Mouse (Mus musculus): ENCODE measurements around the gene Kcp. TPM values are rescaled to one million over a fixed set of nuclear protein-coding genes. Genes with fewer than 3 reads are reported as not detected.
A peak's percentile ranks its signal among the peaks of the same experiment; 100 is the strongest.

Gene Kcp
- total RNA-seq, 2 experiments from 2014 or later = 2.7 to 5.8 TPM

DNA sequence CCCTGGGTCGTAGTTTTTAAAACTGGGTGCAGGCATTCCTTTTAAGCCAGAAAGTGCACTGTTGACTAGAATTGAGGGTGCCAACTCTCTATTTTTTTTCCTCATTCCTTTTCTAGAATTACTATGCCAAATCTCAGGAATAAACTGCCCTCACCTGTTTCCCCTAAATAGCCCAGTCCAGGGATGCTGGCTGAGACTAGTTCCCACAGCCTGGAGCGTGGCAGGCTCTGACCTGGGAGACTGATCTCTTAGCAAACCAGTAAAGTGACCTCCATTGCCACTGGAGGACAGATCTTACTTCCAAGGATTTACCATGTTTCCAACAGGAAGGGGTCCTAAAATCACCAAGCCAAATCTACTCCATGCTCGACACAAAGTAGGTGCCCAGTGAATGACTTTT is 38.9 kb downstream of the Kcp start:
- no peak for DNase-seq
- intact Hi-C loops (cut with DNase I) = no loop called here

DNA sequence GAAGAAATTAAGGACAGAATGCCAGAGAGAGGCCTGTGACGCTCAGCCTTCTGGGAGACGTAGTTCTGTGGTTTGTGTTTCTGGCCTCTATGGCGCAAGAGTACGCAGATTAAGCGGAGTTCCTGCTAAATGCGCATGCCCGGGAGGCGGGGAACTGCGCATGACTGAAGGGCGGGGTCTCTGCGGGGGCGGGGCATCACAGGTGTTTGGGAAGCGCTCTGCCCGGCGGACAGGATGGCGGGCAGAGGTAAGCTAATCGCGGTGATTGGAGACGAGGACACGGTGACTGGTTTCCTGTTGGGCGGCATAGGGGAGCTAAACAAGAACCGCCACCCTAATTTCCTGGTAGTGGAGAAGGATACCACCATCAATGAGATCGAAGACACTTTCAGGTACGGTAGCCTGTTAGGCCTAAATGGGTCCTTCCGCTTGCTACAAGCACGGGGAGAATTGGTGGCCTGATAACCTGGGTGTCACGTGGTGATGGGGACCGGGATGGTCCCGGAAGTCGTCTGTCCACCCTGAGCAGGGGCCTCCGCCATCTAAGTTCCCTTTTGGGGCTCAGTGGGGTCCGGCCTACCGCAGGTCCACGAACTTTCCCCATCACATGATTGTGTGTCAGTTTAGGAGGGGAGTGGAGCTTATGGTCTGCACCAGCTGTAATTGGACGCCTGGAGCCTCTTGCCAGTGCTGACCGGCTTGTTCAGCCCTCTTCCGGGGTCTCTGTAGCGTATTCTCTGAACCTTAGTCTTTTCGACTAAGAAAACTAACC is 40.0 kb downstream of the Kcp start, which contains the start of gene Atp6v1f:
Atp6v1f (plus strand) TSS at position 136 of the 772 bp plus-strand sequence.
- peak; percentile 88 for DNase-seq
- intact Hi-C loops (cut with DNase I) = no loop called here

DNA sequence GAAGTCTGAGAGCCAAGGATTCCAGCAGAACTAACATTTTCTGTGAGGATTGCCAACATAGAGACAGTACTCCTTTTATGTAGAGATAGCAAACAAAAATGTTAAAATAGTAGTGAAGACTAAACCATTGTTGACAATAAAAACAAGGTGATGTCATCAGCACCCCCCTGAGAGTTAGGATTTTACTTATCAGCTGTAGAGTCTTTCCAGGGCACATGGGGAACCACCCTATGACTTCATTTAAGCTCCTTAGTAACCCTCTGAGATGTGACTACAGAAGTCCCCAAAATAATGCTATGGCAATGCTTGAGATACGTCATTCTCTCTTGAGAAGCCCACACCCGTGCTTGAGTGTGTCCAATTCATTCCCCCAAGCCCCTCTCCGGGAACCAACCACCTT is 44.4 kb downstream of the Kcp start:
- no peak for DNase-seq
- intact Hi-C loops (cut with DNase I) = loop anchor here (2.0 kb wide), 1 partner anchor 23 kb away; no protein-coding TSS in a partner anchor

DNA sequence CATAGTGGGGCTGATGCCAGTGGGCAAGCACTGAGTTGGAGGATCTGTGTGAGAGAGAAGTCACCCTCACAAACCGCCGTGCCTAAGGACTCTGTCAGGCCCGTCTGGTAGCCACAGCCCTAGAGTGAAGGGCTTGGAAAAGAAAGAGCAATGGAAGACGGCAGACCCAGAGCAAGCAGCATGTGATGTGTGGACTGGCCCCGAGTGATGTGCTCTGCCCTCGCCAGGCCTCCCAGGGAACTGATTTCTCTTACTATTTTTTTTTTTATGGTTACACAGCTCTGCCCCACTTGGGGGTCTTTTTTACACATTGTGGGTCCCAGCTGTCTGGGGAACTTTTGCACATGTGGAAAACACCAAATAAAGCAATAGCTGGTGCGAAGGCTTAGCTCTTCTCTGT is 46.2 kb downstream of the Kcp start:
- intact Hi-C loops (cut with DNase I) = no loop called here
- no peak for DNase-seq

DNA sequence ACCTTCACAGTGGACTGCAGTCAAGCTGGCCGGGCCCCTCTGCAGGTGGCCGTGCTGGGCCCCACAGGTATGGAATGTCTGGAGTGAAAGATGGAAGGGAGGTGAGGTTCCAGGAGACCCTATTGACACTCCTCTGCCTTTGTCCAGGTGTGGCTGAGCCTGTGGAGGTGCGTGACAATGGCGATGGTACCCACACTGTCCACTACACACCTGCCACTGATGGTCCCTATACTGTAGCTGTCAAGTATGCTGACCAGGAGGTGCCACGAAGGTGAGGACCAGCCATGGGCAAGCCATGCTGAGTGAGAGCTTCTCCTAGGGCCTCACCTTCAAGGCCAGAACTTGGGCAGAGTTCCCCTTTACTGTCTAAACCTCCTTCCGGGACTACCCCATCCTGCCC is 57.1 kb downstream of the Kcp start:
- intact Hi-C loops (cut with DNase I) = no loop called here
- DNase-seq = no peak

DNA sequence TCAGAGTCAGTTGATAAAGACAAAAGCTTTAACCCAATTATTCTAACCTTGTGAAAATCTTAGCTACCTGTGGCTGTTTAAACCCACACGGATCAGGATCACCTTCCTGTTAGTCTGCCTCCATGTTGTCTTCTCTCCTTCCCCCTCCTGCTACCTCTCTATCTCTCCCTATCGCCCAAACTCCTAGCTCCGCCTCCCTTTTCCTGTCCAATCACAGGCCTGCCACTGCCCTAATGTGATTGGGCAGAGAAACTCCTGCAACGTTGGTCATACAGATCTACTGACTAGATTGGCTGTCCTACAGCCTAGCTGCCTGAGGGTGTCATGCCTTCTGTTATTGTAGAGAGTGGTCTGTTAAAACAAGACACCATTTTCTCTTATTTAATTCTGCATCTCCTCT is 57.9 kb downstream of the Kcp start:
- intact Hi-C loops (cut with DNase I) = no loop called here
- no peak for DNase-seq

DNA sequence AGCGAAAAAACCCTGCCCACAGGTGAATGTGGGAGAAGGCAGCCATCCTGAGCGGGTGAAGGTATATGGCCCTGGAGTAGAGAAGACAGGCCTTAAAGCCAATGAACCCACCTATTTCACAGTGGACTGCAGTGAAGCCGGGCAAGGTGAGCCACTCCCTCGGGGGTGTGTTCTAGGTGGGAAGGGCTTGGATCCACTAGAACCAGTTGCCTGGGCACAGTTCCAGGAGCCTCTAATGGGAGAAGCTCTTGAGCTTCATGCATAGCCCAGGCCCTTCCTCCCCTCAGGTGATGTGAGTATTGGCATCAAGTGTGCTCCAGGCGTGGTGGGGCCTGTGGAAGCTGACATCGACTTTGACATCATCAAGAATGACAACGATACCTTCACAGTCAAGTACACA is 62.4 kb downstream of the Kcp start:
- DNase-seq = no peak

DNA sequence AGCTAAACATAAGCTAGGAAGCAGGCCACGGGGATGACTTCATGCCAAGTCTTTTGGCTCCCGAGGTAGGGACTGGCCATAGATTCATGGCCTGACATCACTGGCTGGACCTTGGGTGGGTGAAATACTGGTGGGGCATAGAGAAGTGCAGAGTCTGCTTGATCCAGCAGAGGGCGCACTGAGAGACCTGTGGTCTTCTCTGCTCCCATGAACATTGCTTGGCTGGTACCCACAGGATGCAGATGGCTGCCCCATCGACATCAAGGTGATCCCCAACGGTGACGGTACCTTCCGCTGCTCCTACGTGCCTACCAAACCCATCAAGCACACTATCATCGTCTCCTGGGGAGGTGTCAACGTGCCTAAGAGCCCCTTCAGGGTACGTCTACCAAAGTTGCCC is 63.0 kb downstream of the Kcp start:
- intact Hi-C loops (cut with DNase I) = no loop called here
- peak; percentile 37 to 50 for DNase-seq

More for the DNA sequence above, 62.4 kb downstream of the Kcp start:
- intact Hi-C loops (cut with DNase I) = no loop called here

DNA sequence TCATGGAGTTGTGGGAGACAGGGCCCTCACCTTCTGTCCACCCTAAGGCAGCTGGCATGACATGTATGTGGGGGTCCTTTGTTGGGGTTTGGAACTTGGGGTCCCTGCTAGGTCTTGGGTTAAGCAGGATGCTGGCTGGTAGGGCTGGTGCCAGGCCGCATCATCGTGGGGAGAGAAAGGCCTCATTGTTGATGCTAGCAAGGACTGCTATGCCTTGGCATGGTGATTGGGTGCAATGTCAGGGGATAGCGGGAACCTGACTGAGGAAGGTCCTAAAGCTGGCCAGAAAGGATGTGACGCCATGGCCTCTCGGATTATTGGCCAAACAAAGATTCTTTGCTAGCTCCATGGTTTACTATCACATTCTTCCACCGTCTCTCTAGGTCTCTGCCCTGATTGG is 68.0 kb downstream of the Kcp start:
- DNase-seq = no peak
- intact Hi-C loops (cut with DNase I) = loop anchor here (2.0 to 5.0 kb wide), 2 partner anchors 23 to 77 kb away; no protein-coding TSS in a partner anchor

DNA sequence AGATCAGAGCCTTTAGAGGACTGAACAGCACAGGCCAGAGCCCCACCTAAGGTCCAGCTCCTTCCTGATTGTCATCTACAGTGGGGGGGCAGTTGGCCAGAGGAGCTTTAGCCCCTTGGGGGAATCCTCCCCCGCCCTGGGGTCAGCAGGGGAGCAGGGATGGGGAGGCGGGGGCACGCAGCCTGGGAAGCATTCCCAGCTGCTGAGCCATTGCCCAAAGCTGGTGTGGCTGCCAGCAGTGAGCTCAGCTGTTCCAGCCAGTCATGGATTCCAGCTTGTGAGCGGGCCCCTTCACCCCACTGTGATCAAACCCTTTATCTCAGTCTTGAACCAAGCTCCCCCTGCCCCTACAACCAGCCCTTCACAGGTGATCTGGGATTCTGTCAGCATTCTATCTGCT is 68.5 kb downstream of the Kcp start:
- DNase-seq = peak; percentile 35 to 56
- intact Hi-C loops (cut with DNase I) = loop anchor here (5.0 kb wide), 1 partner anchor 77 kb away; no protein-coding TSS in a partner anchor

DNA sequence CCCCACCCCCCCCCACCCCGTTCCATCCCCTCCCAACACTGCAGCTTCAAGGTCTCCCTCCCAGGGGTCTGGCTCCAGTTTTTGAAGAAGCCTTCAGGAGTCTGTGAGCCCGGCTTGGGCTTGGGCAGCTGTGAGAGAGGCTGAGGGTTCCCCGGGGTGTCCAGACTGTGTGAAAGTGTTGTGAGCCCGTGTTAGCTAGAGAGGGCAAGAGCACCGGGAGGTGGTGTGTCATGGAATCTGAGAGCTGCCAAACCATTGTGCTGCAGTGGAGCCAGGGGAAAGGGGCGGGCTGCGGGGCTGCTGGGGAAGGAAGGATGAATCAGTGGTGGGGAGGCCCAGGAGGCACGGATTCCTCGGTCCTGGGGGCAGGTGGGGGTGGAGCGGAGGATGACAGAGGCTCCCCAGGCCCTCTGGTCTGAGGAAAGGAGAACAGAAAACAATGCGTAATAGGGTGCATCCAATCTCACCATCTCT is 71.3 kb downstream of the Kcp start:
- peak; percentile 66 to 71 for DNase-seq
- intact Hi-C loops (cut with DNase I) = loop anchor here (5.0 kb wide), 1 partner anchor 74 kb away; no protein-coding TSS in a partner anchor

DNA sequence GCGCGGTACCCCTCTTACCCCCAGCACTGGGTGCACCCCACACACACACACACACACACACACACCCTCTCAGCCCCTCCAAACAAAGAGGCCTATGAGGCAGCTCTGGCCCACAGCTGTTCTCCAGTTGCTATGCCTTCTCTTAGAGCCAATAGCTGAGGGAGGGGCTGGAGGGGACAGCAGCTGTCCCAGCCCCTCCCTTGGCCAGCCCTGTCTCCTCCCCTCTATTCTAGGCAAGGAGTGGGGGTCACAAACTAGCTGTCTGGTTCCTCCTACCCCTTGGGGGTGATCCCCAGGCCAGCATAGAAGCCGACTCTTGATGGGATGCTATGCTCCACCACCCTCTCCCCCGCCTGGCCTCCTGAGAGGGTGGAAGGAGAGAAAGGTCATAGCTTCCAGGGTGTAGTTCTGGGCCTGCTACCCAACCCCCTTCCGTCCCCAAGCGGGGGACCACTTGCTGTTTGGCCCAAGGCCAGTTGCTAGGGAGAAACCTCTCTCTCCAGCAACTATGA is 71.8 kb downstream of the Kcp start:
- peak; percentile 40 to 58 for DNase-seq
- intact Hi-C loops (cut with DNase I) = loop anchor here (5.0 kb wide), 1 partner anchor 74 kb away; no protein-coding TSS in a partner anchor

DNA sequence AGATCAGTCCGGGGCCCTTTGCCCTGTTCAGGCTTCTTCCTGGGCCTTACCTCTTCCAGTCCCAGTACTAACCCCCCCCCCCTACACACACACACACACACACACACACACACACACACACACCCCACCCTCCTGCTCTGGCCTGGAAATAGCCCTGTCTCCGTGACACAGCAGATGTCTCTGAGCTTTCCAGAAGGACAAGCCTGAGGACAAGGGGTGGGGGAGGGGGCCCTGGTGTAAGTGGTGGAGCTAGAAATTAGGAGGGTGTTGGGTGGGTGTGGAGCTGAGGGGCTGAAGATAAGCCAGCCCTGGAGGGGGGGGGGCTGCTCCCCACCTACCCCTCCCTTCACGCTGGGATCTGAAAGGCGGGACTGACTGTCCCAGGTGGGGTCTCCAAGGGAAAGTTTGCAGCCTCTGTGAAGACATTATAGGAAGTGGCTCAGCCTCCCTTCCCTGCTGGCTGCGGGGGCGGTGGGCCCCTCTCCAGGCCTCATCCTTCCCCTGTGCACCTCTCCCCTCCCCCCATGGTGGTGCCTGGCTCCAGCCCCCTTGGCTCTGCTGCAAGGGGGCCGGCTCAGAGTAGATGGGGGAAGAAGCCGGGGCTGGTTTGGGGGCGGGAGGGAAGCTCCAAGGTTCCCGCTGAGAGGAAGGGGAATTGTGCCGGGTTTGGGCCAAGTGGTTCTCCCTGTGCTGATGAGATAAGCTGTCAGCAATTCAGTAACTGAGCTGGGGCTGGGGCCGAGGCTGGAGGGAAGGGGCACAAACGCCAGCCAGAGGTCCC is 72.7 kb downstream of the Kcp start:
- peak; percentile 43 to 58 for DNase-seq
- intact Hi-C loops (cut with DNase I) = loop anchor here (5.0 kb wide), 2 partner anchors 73 to 88 kb away; partner anchors contain the start of gene Calu

DNA sequence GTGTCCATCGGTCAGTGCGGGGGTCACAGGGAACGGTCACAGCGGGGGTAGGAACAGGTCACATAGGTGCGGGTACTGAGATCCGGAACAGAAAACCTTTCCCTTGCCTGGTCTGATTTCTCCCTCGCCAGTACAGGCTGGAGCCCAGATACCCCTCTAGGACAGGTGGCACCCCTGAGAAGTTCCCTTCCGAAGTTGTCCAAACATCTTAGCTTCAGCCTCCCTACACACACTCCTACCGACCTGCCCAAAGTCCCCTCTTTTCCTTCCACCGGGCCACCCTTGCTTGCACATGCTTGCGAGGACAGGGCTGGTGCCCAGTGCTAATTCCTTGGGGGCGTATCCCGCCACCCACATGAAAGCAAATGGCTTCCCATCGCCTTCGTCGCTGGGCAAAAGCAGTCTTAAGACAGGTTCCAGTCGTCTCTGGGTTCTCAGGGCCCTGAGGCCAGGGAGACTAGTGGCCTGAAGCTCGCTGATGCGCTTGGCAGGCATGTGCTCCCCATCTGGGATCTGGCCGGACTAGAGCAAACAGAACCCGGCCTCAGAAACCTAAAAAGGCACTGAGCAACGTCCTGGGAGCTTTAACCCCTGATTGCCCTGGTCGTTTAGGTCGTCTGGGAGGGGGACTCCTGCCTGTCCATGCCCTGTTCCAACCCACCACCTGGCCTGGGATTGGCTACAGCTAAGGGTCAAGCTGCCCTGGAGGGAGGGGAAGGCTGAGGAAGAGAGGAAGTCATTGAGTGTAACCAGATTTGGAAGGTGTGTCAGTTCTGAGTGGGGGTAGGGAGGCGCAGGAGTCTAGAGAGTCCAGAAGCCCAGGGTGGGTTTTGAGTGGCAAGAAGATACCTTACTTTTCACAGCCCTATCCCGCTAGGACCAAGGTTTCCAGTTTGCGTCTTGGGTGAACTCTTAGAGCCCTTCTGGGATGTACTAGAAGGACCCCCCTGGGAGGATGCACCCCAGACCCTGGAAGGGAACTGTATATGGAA is 73.7 kb downstream of the Kcp start:
- intact Hi-C loops (cut with DNase I) = loop anchor here (5.0 kb wide), 1 partner anchor 87 kb away; the partner anchor contains the start of gene Calu
- DNase-seq = peak; percentile 59 to 75

DNA sequence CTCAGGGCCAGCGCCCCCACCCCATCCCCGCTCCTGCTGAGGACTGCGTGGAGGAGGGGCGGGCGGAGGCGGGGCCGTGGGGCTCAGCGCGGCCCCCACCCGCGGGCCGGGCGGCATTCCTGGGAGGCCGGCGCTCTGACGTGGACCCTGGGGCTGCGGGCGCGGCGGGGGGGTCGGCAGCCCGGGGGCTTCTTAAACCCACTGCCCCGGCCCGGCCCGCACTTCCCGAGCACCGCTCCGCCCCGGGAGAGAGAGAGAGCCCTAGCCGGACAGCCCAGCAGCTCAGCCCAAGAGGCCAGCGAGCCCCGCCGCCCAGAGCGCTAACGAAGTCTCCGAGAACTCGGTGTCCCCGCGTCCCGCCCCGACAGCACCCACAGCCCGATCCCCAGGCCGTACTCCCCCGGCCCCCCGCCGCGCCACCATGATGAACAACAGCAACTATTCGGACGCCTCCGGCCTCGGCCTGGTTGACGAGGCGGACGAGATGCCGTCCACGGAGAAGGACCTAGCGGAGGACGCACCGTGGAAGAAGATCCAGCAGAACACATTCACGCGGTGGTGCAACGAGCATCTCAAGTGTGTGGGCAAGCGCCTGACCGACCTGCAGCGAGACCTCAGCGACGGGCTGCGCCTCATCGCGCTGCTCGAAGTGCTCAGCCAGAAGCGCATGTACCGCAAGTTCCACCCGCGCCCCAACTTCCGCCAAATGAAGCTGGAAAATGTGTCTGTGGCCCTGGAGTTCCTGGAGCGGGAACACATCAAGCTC is 74.5 kb downstream of the Kcp start, which contains the start of gene Flnc:
Flnc (plus strand) TSS at position 219 of the 766 bp plus-strand sequence.
- intact Hi-C loops (cut with DNase I) = loop anchor here (5.0 kb wide), 1 partner anchor 86 kb away; the partner anchor contains the start of gene Calu
- peak; percentile 63 to 69 for DNase-seq

DNA sequence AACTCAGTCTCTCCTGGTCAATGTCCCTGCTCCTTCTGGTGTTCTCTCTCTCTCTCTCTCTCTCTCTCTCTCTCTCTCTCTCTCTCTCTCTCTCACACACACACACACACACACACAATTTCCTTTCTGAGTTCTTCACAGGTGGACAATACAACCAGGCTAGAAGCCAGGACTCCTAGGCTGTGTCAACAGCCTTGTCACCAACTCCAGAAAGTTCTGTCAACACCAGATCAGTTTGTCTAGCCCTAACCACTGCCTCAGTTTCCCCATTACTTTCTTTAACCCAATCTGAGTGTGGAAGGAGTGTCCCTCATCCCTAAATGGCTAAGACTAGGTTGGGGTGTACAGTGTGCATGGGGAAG is 75.1 kb downstream of the Kcp start:
- intact Hi-C loops (cut with DNase I) = loop anchor here (5.0 kb wide), 1 partner anchor 85 kb away; the partner anchor contains the start of gene Calu

DNA sequence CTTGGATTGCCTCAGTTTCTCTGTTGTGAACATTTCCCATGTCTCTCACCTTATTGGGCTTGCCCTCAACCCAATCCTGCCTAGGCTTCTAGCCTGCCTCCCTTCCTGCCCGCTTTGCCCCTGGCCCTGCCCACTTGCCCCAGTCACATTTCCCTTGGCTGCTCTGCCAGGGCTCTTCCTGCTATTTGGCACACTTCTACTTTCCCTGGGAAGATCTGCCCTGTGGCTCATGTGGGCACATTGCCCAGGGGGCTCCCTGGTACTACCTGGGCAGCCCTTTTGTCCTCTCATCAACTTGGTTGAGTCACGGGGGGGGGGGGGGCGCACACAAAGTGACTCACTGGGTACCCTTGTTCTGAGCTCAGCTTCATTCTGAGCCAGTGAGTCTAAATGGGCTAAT is 75.6 kb downstream of the Kcp start:
- intact Hi-C loops (cut with DNase I) = loop anchor here (5.0 kb wide), 1 partner anchor 85 kb away; the partner anchor contains the start of gene Calu

More for the DNA sequence above, 75.1 kb downstream of the Kcp start:
- DNase-seq = no peak

DNA sequence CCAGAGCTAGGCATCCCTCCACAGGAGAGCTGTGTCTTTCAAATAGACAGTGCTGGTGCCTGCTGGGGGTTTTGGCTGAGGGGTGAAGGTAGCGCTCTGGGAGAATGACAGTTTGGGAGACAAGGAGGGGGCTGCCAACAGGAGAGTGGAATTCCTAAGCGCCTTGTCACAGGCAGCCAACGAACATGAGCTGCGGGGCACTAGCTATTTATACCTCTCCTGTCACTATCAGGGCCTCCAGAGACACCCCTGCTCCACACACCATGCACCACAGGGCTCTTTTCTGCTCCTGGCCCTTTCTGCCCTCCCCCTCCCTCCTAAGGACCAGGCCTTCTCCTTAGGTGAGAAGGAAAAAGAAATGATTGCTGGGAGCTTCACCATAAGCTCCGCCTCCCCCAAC is 76.3 kb downstream of the Kcp start:
- peak; percentile 20 to 37 for DNase-seq
- intact Hi-C loops (cut with DNase I) = loop anchor here (5.0 kb wide), 1 partner anchor 84 kb away; the partner anchor contains the start of gene Calu

More for the DNA sequence above, 75.6 kb downstream of the Kcp start:
- peak in 1 of 2 experiments; percentile 31 for DNase-seq
